In the genomic region with DNA sequence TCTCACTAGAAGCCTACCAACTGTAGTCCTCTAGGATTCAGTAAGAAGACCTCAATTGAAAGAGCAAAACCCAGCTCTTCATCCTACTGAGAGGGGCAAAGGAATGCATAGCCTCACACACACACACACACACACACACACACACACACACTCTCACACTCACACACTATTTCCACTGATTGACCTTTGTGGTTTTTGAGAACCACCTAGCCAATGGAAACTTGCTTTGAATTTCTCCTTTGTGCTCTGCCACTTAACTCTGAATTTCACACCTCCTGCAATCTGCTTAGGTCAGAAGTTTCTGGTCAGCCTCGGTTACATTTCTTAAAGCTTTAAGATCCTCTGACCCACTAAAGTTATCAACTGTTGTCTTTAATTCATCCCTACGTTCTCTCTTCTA, we compare ENCODE assay signal across 11 mouse cellular contexts.
"Had no signal": no experiment of that assay in that cellular context is flagged by ENCODE, and none has a peak within 500 bp of the region (broad histone marks: within the 10 kb centered on the region; RNA-seq: fewer than 3 reads in every experiment).

No protein-coding gene starts in this region.

- DNase-seq: kidney, adult 2 months; kidney, postnatal 14 days; kidney, postnatal 4 days; left cerebral cortex, postnatal 4 days; lung, adult 18-20 months; lung, postnatal 14 days; lung, postnatal 4 days; retina, postnatal 1 day; right cerebral cortex, postnatal 25 days; thymus, adult 18-20 months; thymus, postnatal 36 days had no signal
